Mouse (Mus musculus) mammary gland, adult 2 months (tissue): ENCODE results near the gene Asf1a. TPM values are rescaled to one million over a fixed set of nuclear protein-coding genes. Genes with fewer than 3 reads are reported as not detected.

ENCODE experiments used
- polyA plus RNA-seq: library from polyadenylated mRNA; depleted of rRNA; stranded (reverse); fragments of >200 nt; gene quantifications from 2 replicates; pipeline ENCODE4 v1.2.3, GENCODE M21; 2012; ENCODE audit warnings: low replicate concordance; rRNA removed

The Asf1a gene
- 1.9 and 5.5 TPM in 2 replicates for polyA plus RNA-seq

GRCm38 (mm10) chr10:53596677-53597120, at the start of gene Asf1a:
Asf1a (plus strand) TSS chr10:53596757.

GRCm38 (mm10) chr10:53630339-53630738, 33.8 kb downstream of the Asf1a start, which contains the start of gene Mcm9:
Mcm9 (minus strand) TSS chr10:53630439.

Other genes starting within 250 kb of the Asf1a start
- gene Cep85l, start 216.8 kb upstream of the Asf1a start, polyA plus RNA-seq: 3.3 and 8.5 TPM in 2 replicates
- 2.8 and 3.0 TPM in 2 replicates for gene Mcm9, start 33.7 kb downstream of the Asf1a start, polyA plus RNA-seq
- 0.39 and 0.89 TPM in 2 replicates for gene Fam184a, start 154.4 kb downstream of the Asf1a start, polyA plus RNA-seq